Mouse (Mus musculus) cortical plate, adult 2 months (tissue): ENCODE measurements around the gene Rsg1. TPM values are rescaled to one million over a fixed set of nuclear protein-coding genes. Genes with fewer than 3 reads are reported as not detected.

Experiments used
- H3K27ac ChIP-seq: fragments of 200-500 bp; 2 replicates; pipeline ENCODE4 v1.5.1; 2012; ENCODE audit warnings: low read length, control low read depth, inconsistent platforms; ENCODE audit not compliant: insufficient read depth
- H3K4me1 ChIP-seq: fragments of 200-500 bp; 2 replicates; pipeline ENCODE4 v1.6.1; 2011; ENCODE audit warnings: low read length; ENCODE audit not compliant: control insufficient read depth, insufficient read depth
- H3K4me3 ChIP-seq: fragments of 200-500 bp; 2 replicates; pipeline ENCODE4 v1.5.1; 2011; ENCODE audit warnings: mild to moderate bottlenecking, low read length, control low read depth; ENCODE audit not compliant: insufficient read depth
- CTCF ChIP-seq: fragments of 200-500 bp; IDR thresholded peaks from 2 replicates; pipeline ENCODE4 v1.5.1; 2011; ENCODE audit warnings: mild to moderate bottlenecking, control low read depth, low read length; ENCODE audit not compliant: insufficient read depth; ENCODE audit errors: extremely low read depth
- POLR2A ChIP-seq: fragments of 200-500 bp; IDR thresholded peaks from 2 replicates; pipeline ENCODE4 v1.6.1; 2011; ENCODE audit warnings: mild to moderate bottlenecking, low read length, control low read depth; ENCODE audit not compliant: insufficient read depth; ENCODE audit errors: extremely low read depth
- polyA plus RNA-seq: library from polyadenylated mRNA; depleted of rRNA; stranded (reverse); fragments of >200 nt; gene quantifications from 2 replicates; pipeline ENCODE4 v1.2.3, GENCODE M21; 2012

Gene Rsg1
- polyA plus RNA-seq, 1 experiment: 3.3 TPM

DNA sequence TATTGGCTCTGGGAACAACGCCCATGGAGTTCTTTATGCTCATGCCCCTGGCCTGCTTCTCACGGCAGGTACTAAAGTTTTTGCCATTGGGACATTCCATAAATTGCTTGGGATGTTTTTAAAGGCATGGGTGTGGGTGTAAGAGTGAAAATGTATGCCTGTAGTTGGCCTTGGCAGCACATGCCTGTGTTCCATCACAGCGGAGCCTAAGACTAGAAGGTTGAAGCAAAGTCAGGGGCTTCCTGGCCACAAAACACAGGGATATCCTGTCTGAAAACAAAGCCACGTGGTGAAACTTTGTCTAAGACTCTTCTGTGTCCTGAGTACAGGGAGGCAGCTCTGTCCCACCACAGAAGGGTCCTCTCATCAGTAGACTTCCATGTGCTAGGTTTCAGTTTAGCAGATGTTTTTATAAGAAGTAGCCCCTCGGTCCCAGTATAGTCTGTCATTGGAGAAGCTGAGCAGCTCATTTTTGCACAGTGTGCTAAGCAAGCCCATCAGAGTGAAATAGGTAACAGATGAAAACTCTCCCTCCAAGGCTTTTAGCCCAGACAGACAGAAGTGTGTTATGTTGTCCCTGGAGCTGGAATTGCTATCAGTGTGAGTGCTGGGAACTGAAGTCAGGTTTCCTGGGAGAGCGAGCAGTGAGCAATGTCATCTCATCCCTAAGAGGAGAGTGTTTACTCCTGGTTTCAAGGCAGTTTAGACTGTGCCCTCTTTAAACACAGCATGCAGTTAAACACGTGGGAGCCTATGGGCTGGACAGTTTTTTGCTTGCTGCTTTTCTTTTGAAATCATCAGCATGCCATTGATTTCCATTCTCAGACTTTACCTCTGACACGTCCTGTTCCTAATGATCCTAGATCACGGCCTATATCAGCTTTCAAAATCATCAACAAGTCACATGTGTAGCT is 26.6 kb upstream of the Rsg1 start:
- Histone ChIP-seq H3K4me1 (peaks cover 5% of the 10 kb centered on the region; the same call in 1 of the 2 replicates), H3K4me3 (no peak overlapping the region), H3K27ac (no peak overlapping the region)
- TF ChIP-seq POLR2A: no peak
- no peak for TF ChIP-seq CTCF

- H3K27ac ChIP-seq: no peak overlapping the region
- H3K4me3 ChIP-seq: no peak overlapping the region
- TF ChIP-seq POLR2A (no peak), CTCF (no peak)
- H3K4me1 ChIP-seq: peaks cover 4% of the 10 kb centered on the region; the same call in 1 of the 2 replicates
These were observed 22.5 kb upstream of the Rsg1 start for GRCm38 (mm10) chr4:141191294-141191693.

DNA sequence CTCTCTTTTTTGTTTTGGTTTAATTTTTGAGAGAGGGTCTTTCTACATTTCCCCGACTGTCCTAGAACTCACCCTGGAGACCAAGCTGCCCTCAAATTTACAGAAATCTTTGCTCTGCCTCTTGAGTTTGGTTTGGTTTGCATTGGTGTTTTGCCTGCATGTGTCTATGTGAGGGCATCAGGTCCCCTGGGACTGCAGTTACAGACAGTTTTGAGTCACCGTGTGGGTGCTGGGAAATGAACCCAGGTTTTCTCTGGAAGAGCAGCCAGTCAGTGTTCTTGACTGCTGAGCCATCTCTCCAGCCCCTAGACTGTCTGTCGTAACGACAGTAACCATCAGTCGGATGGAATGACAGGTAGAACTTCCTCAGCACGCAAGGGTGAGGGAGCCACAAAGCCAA is 19.2 kb upstream of the Rsg1 start:
- TF ChIP-seq CTCF (no peak), POLR2A (no peak)
- Histone ChIP-seq H3K27ac (no peak overlapping the region), H3K4me3 (no peak overlapping the region), H3K4me1 (no peaks in the 10 kb centered on the region)

DNA sequence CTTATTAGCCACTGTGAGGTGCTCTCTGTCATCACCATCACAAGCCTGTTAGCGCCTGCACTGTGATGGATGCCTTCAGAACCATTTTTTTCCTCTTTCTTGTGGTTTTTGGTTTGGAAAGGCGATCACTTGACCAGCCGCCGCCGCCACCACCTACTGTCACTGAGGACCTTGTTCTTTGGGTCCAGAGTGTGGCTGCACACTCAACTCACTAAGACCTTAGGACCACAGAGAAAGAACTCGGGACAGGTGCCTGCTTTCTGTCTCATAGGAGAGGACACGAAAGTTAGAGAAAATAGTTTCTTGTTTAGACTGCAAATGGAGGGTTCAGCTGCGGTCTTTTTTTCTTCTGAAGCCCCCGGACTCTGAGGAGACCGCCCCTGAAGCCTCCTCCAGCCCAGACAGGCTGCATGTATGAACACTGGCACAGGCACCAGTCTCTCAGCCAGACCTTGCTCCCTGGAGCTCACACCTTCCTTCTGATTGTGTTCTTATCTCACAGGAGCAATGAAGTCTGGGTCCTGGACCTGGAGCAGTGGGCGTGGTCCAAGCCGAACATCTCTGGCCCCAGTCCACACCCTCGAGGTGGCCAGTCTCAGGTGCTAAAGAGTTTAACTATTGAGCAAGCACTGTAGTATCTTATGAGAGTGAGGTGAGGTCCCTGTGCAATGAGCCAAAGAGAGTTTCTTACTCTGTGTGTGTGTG is 16.6 kb upstream of the Rsg1 start:
- no peak overlapping the region for H3K4me3 ChIP-seq
- TF ChIP-seq POLR2A (no peak), CTCF (no peak)
- no peaks in the 10 kb centered on the region for H3K4me1 ChIP-seq
- H3K27ac ChIP-seq: no peak overlapping the region

- Histone ChIP-seq H3K27ac (no peak overlapping the region), H3K4me1 (no peaks in the 10 kb centered on the region), H3K4me3 (no peak overlapping the region)
- TF ChIP-seq CTCF: no peak
- no peak for TF ChIP-seq POLR2A
These were observed 16.1 kb upstream of the Rsg1 start for GRCm38 (mm10) chr4:141197686-141198035.

- Histone ChIP-seq H3K27ac (no peak overlapping the region), H3K4me1 (no peaks in the 10 kb centered on the region), H3K4me3 (no peak overlapping the region)
- TF ChIP-seq CTCF: no peak
These were observed 12.8 kb upstream of the Rsg1 start for GRCm38 (mm10) chr4:141200906-141201305.

- H3K4me3 ChIP-seq: no peak overlapping the region
- TF ChIP-seq CTCF: no peak
- no peak for TF ChIP-seq POLR2A
These were observed 11.6 kb upstream of the Rsg1 start for GRCm38 (mm10) chr4:141202192-141202591.

GRCm38 (mm10) chr4:141204580-141205061 is 9.1 kb upstream of the Rsg1 start:
- no peak for TF ChIP-seq POLR2A
- no peak; the same call in 1 of the 2 replicates for TF ChIP-seq CTCF
- Histone ChIP-seq H3K4me1 (no peaks in the 10 kb centered on the region), H3K27ac (no peak overlapping the region), H3K4me3 (no peak overlapping the region)

More at GRCm38 (mm10) chr4:141202192-141202591, 11.6 kb upstream of the Rsg1 start:
- no peaks in the 10 kb centered on the region for H3K4me1 ChIP-seq
- no peak overlapping the region for H3K27ac ChIP-seq

DNA sequence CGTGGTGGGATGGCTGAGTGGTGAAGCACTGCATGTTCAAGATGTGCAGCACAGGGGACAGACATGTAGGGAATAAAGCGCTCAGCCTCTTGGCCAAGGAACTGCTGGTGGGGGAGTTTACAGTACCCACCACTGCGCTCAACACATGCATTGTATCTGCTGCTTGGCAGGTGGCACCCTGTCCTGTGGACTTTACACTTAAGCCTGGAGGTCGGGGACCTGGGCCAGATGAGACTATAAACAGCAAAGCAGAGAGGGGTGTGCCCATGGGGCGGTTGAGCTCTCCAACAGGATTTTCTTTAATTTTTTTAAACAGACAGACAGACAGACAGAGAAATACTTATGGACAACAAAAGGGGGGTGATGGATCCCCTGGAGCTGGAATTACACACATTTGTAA is 6.7 kb upstream of the Rsg1 start:
- TF ChIP-seq CTCF (no peak), POLR2A (no peak)
- Histone ChIP-seq H3K4me1 (peaks cover 2% of the 10 kb centered on the region; the same call in 1 of the 2 replicates), H3K27ac (no peak overlapping the region)

More for the DNA sequence above, 6.7 kb upstream of the Rsg1 start:
- H3K4me3 ChIP-seq: no peak overlapping the region
